Mouse (Mus musculus): ENCODE data around the gene Zfp119b. TPM values are rescaled to one million over a fixed set of nuclear protein-coding genes. Genes with fewer than 3 reads are reported as not detected.
"Not testable (repeated sequence)": the region's sequence is repeated elsewhere in the genome, so short reads cannot be mapped to it uniquely, and the experiment has no call there.

Gene Zfp119b
- polyA plus RNA-seq, 1 experiment, result 3.2 TPM

DNA sequence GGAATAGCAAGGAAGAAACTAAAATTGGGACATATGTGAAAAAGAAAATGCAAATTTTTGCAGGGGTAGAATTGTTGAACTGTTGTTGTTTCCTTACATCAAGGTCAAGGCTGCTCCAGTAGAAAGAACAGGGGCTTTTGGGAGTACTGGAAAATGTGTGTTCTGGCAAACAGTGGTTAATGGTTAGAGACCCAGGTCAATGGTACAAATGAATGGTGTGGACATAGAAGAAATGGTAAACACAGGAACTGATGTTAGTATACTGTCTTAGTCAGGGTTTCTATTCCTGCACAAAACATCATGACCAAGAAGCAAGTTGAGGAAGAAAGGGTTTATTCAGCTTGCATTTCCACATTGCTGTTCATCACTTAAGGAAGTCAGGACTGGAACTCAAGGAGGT, 42.6 kb downstream of the Zfp119b start:
- TF ChIP-seq POLR2A (IDR thresholded peaks at IDR 0.05; ENCODE audit: extremely low read depth, insufficient read depth, low read length), result no peak
- no peak overlapping the region for H3K27ac ChIP-seq (ENCODE audit: insufficient read depth, low read length)
- H3K4me3 ChIP-seq (ENCODE audit: insufficient read depth, low read length), result no peak overlapping the region
- H3K4me1 ChIP-seq (ENCODE audit: control insufficient read depth, insufficient read depth, low read length), result no peaks in the 10 kb centered on the region

GRCm38 (mm10) chr17:55904131-55904530, 45.2 kb downstream of the Zfp119b start:
- TF ChIP-seq CTCF (IDR thresholded peaks at IDR 0.05; ENCODE audit: extremely low read depth, insufficient read depth, low read length) (no peak), POLR2A (IDR thresholded peaks at IDR 0.05; ENCODE audit: extremely low read depth, insufficient read depth, low read length) (no peak)
- no peak overlapping the region for H3K4me3 ChIP-seq (ENCODE audit: insufficient read depth, low read length)
- no peaks in the 10 kb centered on the region for H3K4me1 ChIP-seq (ENCODE audit: control insufficient read depth, insufficient read depth, low read length)
- H3K27ac ChIP-seq (ENCODE audit: insufficient read depth, low read length), result no peak overlapping the region

DNA sequence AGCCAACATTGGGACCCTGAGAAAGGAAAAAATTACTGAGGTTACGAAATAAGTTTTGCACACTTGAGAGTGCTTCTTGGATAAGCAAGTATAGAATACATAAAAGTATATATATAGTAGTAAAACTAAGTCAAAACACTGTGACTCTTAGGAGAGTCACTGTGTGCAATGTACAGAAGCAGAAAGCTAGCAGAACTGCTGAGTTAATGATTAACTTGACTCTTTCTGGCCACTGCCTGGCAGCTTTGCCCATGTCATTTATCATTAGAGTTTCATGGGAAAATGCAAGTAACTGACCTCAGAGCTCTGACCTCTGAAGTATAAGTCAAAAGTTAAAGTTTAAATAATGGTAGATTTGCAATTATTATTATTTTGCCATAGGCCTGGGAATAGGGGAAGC, 45.6 kb downstream of the Zfp119b start:
- Histone ChIP-seq H3K27ac (ENCODE audit: insufficient read depth, low read length) (no peak overlapping the region), H3K4me3 (ENCODE audit: insufficient read depth, low read length) (no peak overlapping the region), H3K4me1 (ENCODE audit: control insufficient read depth, insufficient read depth, low read length) (no peaks in the 10 kb centered on the region)
- TF ChIP-seq POLR2A (IDR thresholded peaks at IDR 0.05; ENCODE audit: extremely low read depth, insufficient read depth, low read length), result no peak
- no peak for TF ChIP-seq CTCF (IDR thresholded peaks at IDR 0.05; ENCODE audit: extremely low read depth, insufficient read depth, low read length)

- TF ChIP-seq POLR2A (IDR thresholded peaks at IDR 0.05; ENCODE audit: extremely low read depth, insufficient read depth, low read length), result no peak
- TF ChIP-seq CTCF (IDR thresholded peaks at IDR 0.05; ENCODE audit: extremely low read depth, insufficient read depth, low read length), result no peak
- H3K4me3 ChIP-seq (ENCODE audit: insufficient read depth, low read length), result no peak overlapping the region
- H3K4me1 ChIP-seq (ENCODE audit: control insufficient read depth, insufficient read depth, low read length), result no peaks in the 10 kb centered on the region
- H3K27ac ChIP-seq (ENCODE audit: insufficient read depth, low read length), result no peak overlapping the region
Measured at GRCm38 (mm10) chr17:55903087-55903486, 46.2 kb downstream of the Zfp119b start.

DNA sequence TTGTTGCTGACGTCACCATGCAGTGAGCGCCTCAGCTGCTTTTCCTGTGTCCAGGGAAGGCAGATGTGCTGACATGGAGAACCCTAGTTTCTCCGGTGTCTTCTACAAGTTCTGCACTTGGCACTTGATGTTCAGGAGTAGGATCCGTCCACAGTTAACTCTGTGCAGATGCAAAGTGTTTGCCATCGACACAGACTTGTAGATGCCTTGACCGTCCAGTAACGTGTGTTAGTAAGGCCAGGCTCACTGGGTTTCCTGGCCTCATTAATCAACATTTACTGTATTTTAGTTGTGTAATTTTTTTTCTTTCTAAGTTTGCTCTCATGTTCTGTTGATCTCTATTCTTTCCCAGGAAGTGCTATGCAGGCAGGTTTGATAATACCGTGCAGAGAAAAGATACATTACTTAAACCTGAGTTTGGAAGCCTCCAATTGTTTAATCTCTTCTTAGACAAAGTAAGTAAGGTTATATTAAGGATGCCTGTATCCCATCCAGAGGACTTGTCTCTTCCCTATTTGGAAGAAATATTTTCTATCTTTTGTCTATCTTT, 56.8 kb downstream of the Zfp119b start:
- not testable (repeated sequence) for H3K4me1 ChIP-seq (ENCODE audit: control insufficient read depth, insufficient read depth, low read length)
- H3K27ac ChIP-seq (ENCODE audit: insufficient read depth, low read length), result peak overlapping the region; percentile 92
- H3K4me3 ChIP-seq (ENCODE audit: insufficient read depth, low read length), result peak overlapping the region; percentile 89

Other genes starting within 250 kb of the Zfp119b start
- gene Pot1b, start 236.9 kb downstream of the Zfp119b start, polyA plus RNA-seq (2012; rRNA removed), result 6.6 and 7.1 TPM in 2 replicates
- 0.13 and 0.15 TPM in 2 replicates for gene Adgre4, start 199.5 kb downstream of the Zfp119b start, polyA plus RNA-seq (2012; rRNA removed)
- gene Zfp119a, start 70.6 kb downstream of the Zfp119b start, polyA plus RNA-seq (2012; rRNA removed), result 3.0 and 3.8 TPM in 2 replicates
- 5.6 and 6.0 TPM in 2 replicates for gene Zfp959, start 57.4 kb downstream of the Zfp119b start, polyA plus RNA-seq (2012; rRNA removed)
- gene Ebi3, start 3.1 kb upstream of the Zfp119b start, polyA plus RNA-seq (2012; rRNA removed), result 2.1 and 2.3 TPM in 2 replicates
- gene Yju2, start 9.6 kb upstream of the Zfp119b start, polyA plus RNA-seq (2012; rRNA removed), result 9.1 and 11.0 TPM in 2 replicates
- 74.8 and 83.5 TPM in 2 replicates for gene Shd, start 21.0 kb upstream of the Zfp119b start, polyA plus RNA-seq (2012; rRNA removed)
- 76.7 and 91.0 TPM in 2 replicates for gene Fsd1, start 37.0 kb upstream of the Zfp119b start, polyA plus RNA-seq (2012; rRNA removed)
- gene Stap2, start 56.1 kb upstream of the Zfp119b start, polyA plus RNA-seq (2012; rRNA removed), result 6.0 TPM in 2 replicates
- gene Mpnd, start 56.2 kb upstream of the Zfp119b start, polyA plus RNA-seq (2012; rRNA removed), result 142 and 154 TPM in 2 replicates
- 56.5 and 59.4 TPM in 2 replicates for gene Sh3gl1, start 87.1 kb upstream of the Zfp119b start, polyA plus RNA-seq (2012; rRNA removed)
- gene Chaf1a, start 90.9 kb upstream of the Zfp119b start, polyA plus RNA-seq (2012; rRNA removed), result 2.6 and 2.8 TPM in 2 replicates
- gene Ubxn6, start 125.5 kb upstream of the Zfp119b start, polyA plus RNA-seq (2012; rRNA removed), result 109 and 120 TPM in 2 replicates
- 126 and 148 TPM in 2 replicates for gene Hdgfl2, start 130.1 kb upstream of the Zfp119b start, polyA plus RNA-seq (2012; rRNA removed)
- gene Plin4, start 160.3 kb upstream of the Zfp119b start, polyA plus RNA-seq (2012; rRNA removed), result 0.73 and 1.2 TPM in 2 replicates
- 0.55 and 0.67 TPM in 2 replicates for gene Plin5, start 168.1 kb upstream of the Zfp119b start, polyA plus RNA-seq (2012; rRNA removed)
- 2.6 and 3.1 TPM in 2 replicates for gene Lrg1, start 172.5 kb upstream of the Zfp119b start, polyA plus RNA-seq (2012; rRNA removed)
- 87.3 and 88.9 TPM in 2 replicates for gene Sema6b, start 190.8 kb upstream of the Zfp119b start, polyA plus RNA-seq (2012; rRNA removed)
- 7.5 and 8.5 TPM in 2 replicates for gene Tnfaip8l1, start 213.0 kb upstream of the Zfp119b start, polyA plus RNA-seq (2012; rRNA removed)
- gene Mydgf, start 234.4 kb upstream of the Zfp119b start, polyA plus RNA-seq (2012; rRNA removed), result 43.3 and 45.8 TPM in 2 replicates

All from cortical plate, adult 2 months (tissue).